Mouse (Mus musculus) sigmoid colon, adult 10 weeks (tissue): ENCODE data around the gene Abca9. TPM values are rescaled to one million over a fixed set of nuclear protein-coding genes. Genes with fewer than 3 reads are reported as not detected.

Source experiments
- polyA plus RNA-seq: library from polyadenylated mRNA; stranded (reverse); fragments of 350-450 nt; fragmentation: Illumina TruSeq; extraction: RNeasy Lipid Tissue Mini Kit (QIAGEN cat#74804); gene quantifications from one replicate; pipeline ENCODE4 v1.2.3, GENCODE M21; 2014; ENCODE audit warnings: low read depth, low replicate concordance

Gene Abca9
- polyA plus RNA-seq: 9.5 TPM

GRCm38 (mm10) chr11:110167459-110168251 is at the start of gene Abca9:
Abca9 (minus strand) TSS chr11:110168196.

GRCm38 (mm10) chr11:110095858-110096257 is 72.1 kb downstream of the Abca9 start, which contains the start of gene Abca8a:
Abca8a (minus strand) TSS chr11:110095978.

Other genes starting within 250 kb of the Abca9 start
- gene Abca8b, start 172.4 kb downstream of the Abca9 start, polyA plus RNA-seq: 7.2 TPM
- 20.4 TPM for gene Abca8a, start 72.2 kb downstream of the Abca9 start, polyA plus RNA-seq
- gene Abca6, start 83.6 kb upstream of the Abca9 start, polyA plus RNA-seq: 2.1 TPM
- gene Abca5, start 169.5 kb upstream of the Abca9 start, polyA plus RNA-seq: 5.8 TPM
- gene Map2k6, start 230.9 kb upstream of the Abca9 start, polyA plus RNA-seq: 28.6 TPM